Mouse (Mus musculus) lung, embryonic 16.5 days (tissue): Measurements from ENCODE around the gene Kif14. TPM values are rescaled to one million over a fixed set of nuclear protein-coding genes. Genes with fewer than 3 reads are reported as not detected.

Experiments used
- ATAC-seq: fragments of 200-750 bp; cut with Nextera tagmentation; 2 replicates; pipeline ENCODE4 v1.8.0; 2017; ENCODE audit warnings: low read depth, mild to moderate bottlenecking, moderate library complexity
- H3K27ac ChIP-seq: fragments of 300-500 bp; sonication (generic); 2 replicates; pipeline ENCODE4 v1.5.1; 2014; ENCODE audit warnings: mild to moderate bottlenecking, control low read depth, low read length
- H3K27me3 ChIP-seq: fragments of 300-500 bp; sonication (generic); 2 replicates; pipeline ENCODE4 v1.6.1; 2014; ENCODE audit warnings: low read depth, low read length, mixed read lengths; ENCODE audit not compliant: control insufficient read depth, insufficient read depth
- H3K36me3 ChIP-seq: fragments of 300-500 bp; sonication (generic); 2 replicates; pipeline ENCODE4 v1.6.1; 2014; ENCODE audit warnings: low read length; ENCODE audit not compliant: control insufficient read depth, insufficient read depth
- H3K4me1 ChIP-seq: fragments of 300-500 bp; sonication (generic); replicated peaks from 2 replicates; pipeline ENCODE4 v1.6.1; 2014; ENCODE audit warnings: low read length, mixed read lengths; ENCODE audit not compliant: control insufficient read depth, insufficient read depth
- H3K4me2 ChIP-seq: fragments of 300-500 bp; sonication (generic); 2 replicates; pipeline ENCODE4 v1.6.1; 2014; ENCODE audit warnings: low read depth, low read length, control low read depth
- H3K4me3 ChIP-seq: fragments of 300-500 bp; sonication (generic); 2 replicates; pipeline ENCODE4 v1.5.1; 2014; ENCODE audit warnings: mild to moderate bottlenecking, low read length, control low read depth
- H3K9ac ChIP-seq: fragments of 300-500 bp; sonication (generic); 2 replicates; pipeline ENCODE4 v1.6.1; 2014; ENCODE audit warnings: low read length, control low read depth
- H3K9me3 ChIP-seq: fragments of 300-500 bp; sonication (generic); 2 replicates; pipeline ENCODE4 v1.6.1; 2016; ENCODE audit warnings: low read length; ENCODE audit not compliant: control insufficient read depth
- WGBS: fragments of 180-500 bp; shearing (Covaris S2); extraction: QIAGEN DNeasy Blood & Tissue Kit; methylation state at CpG from one replicate; pipeline ENCODE4 v1.1.7; 2014; 5-methylcytosine and 5-hydroxymethylcytosine counted together
- polyA plus RNA-seq: library from polyadenylated mRNA; unstranded; fragments of >200 nt; fragmentation: Nextera tagmentation; extraction: Ambion mirVana; gene quantifications from 2 replicates; pipeline ENCODE4 v1.2.1, GENCODE M21; 2015

Kif14 gene
- polyA plus RNA-seq, 1 experiment from 2014 or later, result 5.6 TPM

GRCm38 (mm10) chr1:136446933-136447332 is 19.2 kb upstream of the Kif14 start:
- 66% methylated on average over 10 of the region's 10 CpGs for WGBS
- Histone ChIP-seq H3K4me3 (no peak overlapping the region), H3K4me1 (peaks cover 2% of the 10 kb centered on the region; the same call in 1 of the 2 replicates), H3K4me2 (no peak overlapping the region), H3K27ac (no peak overlapping the region), H3K9me3 (no peaks in the 10 kb centered on the region), H3K9ac (no peak overlapping the region), H3K27me3 (no peaks in the 10 kb centered on the region), H3K36me3 (no peaks in the 10 kb centered on the region)
- ATAC-seq, result no peak

- H3K4me3 ChIP-seq, result no peak overlapping the region
- H3K4me1 ChIP-seq, result peaks cover 2% of the 10 kb centered on the region; the same call in 1 of the 2 replicates
- no peaks in the 10 kb centered on the region for H3K27me3 ChIP-seq
- no peak overlapping the region for H3K9ac ChIP-seq
- H3K36me3 ChIP-seq, result no peaks in the 10 kb centered on the region
- no peak overlapping the region for H3K4me2 ChIP-seq
- H3K9me3 ChIP-seq, result no peaks in the 10 kb centered on the region
- ATAC-seq, result no peak
- H3K27ac ChIP-seq, result no peak overlapping the region
- WGBS, result 34% methylated on average over 4 of the region's 4 CpGs
Measured at GRCm38 (mm10) chr1:136447338-136447737, 18.8 kb upstream of the Kif14 start.

- H3K27me3 ChIP-seq, result no peaks in the 10 kb centered on the region
- no peak overlapping the region for H3K27ac ChIP-seq
- H3K4me1 ChIP-seq, result no peaks in the 10 kb centered on the region; the same call in 1 of the 2 replicates
- no peak overlapping the region for H3K9ac ChIP-seq
- H3K4me3 ChIP-seq, result no peak overlapping the region
- no peak for ATAC-seq
- no peaks in the 10 kb centered on the region for H3K9me3 ChIP-seq
- H3K36me3 ChIP-seq, result no peaks in the 10 kb centered on the region
- H3K4me2 ChIP-seq, result no peak overlapping the region
- 90% methylated on average over 6 of the region's 6 CpGs for WGBS
Measured at GRCm38 (mm10) chr1:136449541-136449940, 16.6 kb upstream of the Kif14 start.

- Histone ChIP-seq H3K4me2 (no peak overlapping the region), H3K36me3 (no peaks in the 10 kb centered on the region), H3K4me3 (no peak overlapping the region), H3K27me3 (no peaks in the 10 kb centered on the region), H3K9me3 (no peaks in the 10 kb centered on the region), H3K4me1 (no peaks in the 10 kb centered on the region), H3K9ac (no peak overlapping the region), H3K27ac (no peak overlapping the region)
- ATAC-seq, result no peak
- 69% methylated on average over 5 of the region's 5 CpGs for WGBS
Measured at GRCm38 (mm10) chr1:136450206-136450605, 15.9 kb upstream of the Kif14 start.

GRCm38 (mm10) chr1:136452421-136452820 is 13.7 kb upstream of the Kif14 start:
- no peak overlapping the region for H3K9ac ChIP-seq
- no peaks in the 10 kb centered on the region for H3K4me1 ChIP-seq
- no peaks in the 10 kb centered on the region for H3K27me3 ChIP-seq
- no peak overlapping the region for H3K4me2 ChIP-seq
- H3K9me3 ChIP-seq, result no peaks in the 10 kb centered on the region
- WGBS, result 68% methylated on average over 5 of the region's 5 CpGs
- H3K4me3 ChIP-seq, result no peak overlapping the region
- H3K36me3 ChIP-seq, result no peaks in the 10 kb centered on the region
- no peak overlapping the region for H3K27ac ChIP-seq
- no peak for ATAC-seq

GRCm38 (mm10) chr1:136455756-136456585 is 10.2 kb upstream of the Kif14 start:
- no peaks in the 10 kb centered on the region for H3K27me3 ChIP-seq
- 70% methylated on average over 17 of the region's 17 CpGs for WGBS
- H3K4me2 ChIP-seq, result no peak overlapping the region
- H3K4me3 ChIP-seq, result no peak overlapping the region
- H3K9ac ChIP-seq, result no peak overlapping the region
- H3K27ac ChIP-seq, result no peak overlapping the region
- H3K4me1 ChIP-seq, result no peaks in the 10 kb centered on the region
- ATAC-seq, result 0 out of 2 replicates have a peak, but pooled peaks have one; percentile 7
- no peaks in the 10 kb centered on the region for H3K36me3 ChIP-seq
- no peaks in the 10 kb centered on the region for H3K9me3 ChIP-seq

GRCm38 (mm10) chr1:136456741-136457140 is 9.4 kb upstream of the Kif14 start:
- Histone ChIP-seq H3K4me3 (no peak overlapping the region), H3K4me1 (no peaks in the 10 kb centered on the region), H3K4me2 (no peak overlapping the region), H3K9me3 (no peaks in the 10 kb centered on the region), H3K27me3 (no peaks in the 10 kb centered on the region), H3K36me3 (no peaks in the 10 kb centered on the region), H3K9ac (no peak overlapping the region), H3K27ac (no peak overlapping the region)
- WGBS, result 64% methylated on average over 6 of the region's 6 CpGs
- ATAC-seq, result no peak

- Histone ChIP-seq H3K27me3 (no peaks in the 10 kb centered on the region), H3K4me1 (no peaks in the 10 kb centered on the region), H3K36me3 (no peaks in the 10 kb centered on the region), H3K9me3 (no peaks in the 10 kb centered on the region), H3K27ac (no peak overlapping the region), H3K9ac (no peak overlapping the region), H3K4me3 (no peak overlapping the region), H3K4me2 (no peak overlapping the region)
- no peak for ATAC-seq
- WGBS, result 71% methylated on average over 4 of the region's 4 CpGs
Measured at GRCm38 (mm10) chr1:136457403-136457802, 8.7 kb upstream of the Kif14 start.

GRCm38 (mm10) chr1:136458691-136459245 is 7.4 kb upstream of the Kif14 start:
- no peak for ATAC-seq
- H3K9ac ChIP-seq, result no peak overlapping the region
- no peaks in the 10 kb centered on the region for H3K4me1 ChIP-seq
- H3K27me3 ChIP-seq, result no peaks in the 10 kb centered on the region
- WGBS, result 30% methylated on average over 9 of the region's 9 CpGs
- no peak overlapping the region for H3K4me2 ChIP-seq
- H3K36me3 ChIP-seq, result no peaks in the 10 kb centered on the region
- H3K9me3 ChIP-seq, result no peaks in the 10 kb centered on the region
- no peak overlapping the region for H3K4me3 ChIP-seq
- no peak overlapping the region for H3K27ac ChIP-seq
